Mouse (Mus musculus): ENCODE results near the gene Klhl36.

DNA sequence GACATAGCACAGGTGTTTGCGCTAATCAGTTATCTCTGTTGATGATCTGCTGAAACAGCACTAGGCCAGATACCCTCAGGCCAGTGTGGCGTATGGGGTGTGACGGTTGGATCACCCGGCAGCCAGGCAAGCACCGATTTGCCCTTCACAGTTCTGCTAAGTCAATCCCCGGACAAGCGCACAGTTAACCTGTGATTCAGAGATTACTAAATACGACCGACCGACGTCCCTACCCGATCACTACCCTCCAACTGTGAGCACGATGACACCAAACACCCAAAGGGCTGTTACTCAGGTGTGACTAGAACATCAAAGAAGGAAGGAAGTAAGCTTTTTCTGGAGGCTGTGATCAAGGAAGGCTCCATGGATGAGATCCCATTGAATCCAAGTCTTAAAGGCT lies 32.6 kb upstream of the Klhl36 start:
- TF ChIP-seq CTCF (IDR thresholded peaks at IDR 0.05; ENCODE audit: control insufficient read depth, insufficient read depth, insufficient replicate concordance, low read depth, low read length) (no peak), POLR2A (IDR thresholded peaks at IDR 0.05; ENCODE audit: control insufficient read depth, low read depth, low read length) (no peak)

Data from testis, adult 2 months (tissue).